Mouse (Mus musculus): Measurements from ENCODE around the gene Rnase11. TPM values are rescaled to one million over a fixed set of nuclear protein-coding genes. Genes with fewer than 3 reads are reported as not detected.

Rnase11 gene
- polyA plus RNA-seq (2012; ENCODE audit: low replicate concordance) = not detected in 2 replicates

DNA sequence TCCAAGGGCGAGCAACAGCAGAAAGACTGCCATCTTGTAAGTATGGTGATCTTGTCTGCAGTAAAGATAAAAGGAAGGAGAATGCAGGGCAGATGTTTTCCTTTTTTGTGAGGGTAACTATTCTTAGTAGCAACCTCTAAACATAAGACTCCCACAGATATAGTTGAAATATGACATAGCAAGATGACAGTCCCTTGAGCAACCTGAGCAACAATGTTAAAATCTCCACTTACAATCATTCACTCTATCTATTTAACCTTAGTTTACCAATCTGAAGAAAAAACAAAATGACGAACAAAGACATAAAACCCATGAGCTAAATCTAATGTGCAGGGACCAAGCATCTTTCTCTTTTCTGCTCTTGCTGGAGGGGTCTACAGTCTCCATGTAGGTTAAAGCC, at the start of gene Rnase11:
Rnase11 (minus strand) TSS at position 101 of the 400 bp plus-strand sequence.

DNA sequence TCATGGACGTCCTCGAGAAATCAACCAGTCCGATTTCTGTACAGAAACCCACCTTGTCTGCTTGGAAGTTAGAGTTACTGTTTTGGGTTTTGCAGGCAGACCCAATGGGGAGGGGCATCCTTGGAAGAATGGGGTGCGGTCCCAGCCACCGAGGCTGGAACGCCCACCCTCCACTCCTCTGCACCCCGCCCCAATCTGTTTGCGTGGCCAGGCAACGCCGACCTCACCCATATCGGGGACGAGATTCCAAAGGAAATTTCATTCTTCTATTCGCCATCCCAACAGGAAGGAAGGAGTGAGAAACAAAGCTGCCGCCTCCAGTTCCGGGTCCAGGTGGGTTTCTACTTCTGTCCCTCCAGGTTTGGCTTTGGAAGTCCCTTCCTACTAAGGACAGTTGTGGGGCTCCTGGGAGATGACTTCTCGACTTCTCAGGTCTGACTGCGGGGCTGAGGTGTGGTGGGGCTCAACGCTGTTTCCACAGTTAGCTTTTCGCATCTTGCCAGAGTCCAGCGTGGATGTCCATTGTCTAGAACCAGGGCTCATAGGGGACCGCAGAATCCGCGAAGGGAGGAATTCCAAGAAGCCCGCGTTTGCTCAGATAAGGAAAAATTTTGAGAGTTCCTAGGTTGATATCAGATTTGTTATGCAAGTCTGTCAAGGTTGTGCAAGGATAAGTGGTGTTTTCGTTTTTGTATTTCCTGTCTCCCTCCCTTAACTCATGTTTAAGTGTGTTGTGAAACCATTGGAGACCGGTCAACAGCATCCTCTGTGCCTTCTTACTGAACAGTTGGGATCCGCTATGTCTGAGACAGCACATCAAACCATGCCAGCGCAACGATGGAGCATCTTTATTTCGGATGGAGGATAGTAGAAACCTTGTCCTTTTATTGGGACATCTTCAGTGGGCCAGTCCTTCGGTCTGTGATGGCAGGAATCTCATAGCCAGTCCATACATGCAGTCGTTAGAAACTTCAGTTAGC, 41.2 kb upstream of the Rnase11 start, which contains the start of the genes Rnase4 and Ang:
Rnase4 (plus strand) TSS at position 157 of the 980 bp plus-strand sequence.
Ang (plus strand) TSS at position 230 of the 980 bp plus-strand sequence.

DNA sequence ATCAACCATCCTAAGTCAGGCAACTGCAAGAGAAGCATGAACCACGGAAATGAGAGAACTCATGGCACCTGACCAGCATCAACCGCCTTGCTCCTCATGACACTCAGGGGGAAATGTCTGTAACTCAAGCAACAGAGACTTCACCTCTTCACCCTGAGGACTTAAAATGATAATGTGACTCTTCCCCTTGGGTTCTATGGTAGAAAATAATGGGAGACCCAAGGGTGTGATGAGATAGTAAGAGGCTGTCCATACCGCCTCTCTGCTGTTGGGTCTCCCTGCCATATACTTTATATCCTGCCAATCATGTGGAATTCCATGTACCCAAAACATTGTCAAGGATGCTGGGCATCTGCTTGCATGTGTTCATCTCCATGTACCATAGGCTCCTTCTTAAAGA, 24.4 kb upstream of the Rnase11 start, which contains the start of gene Olfr750:
Olfr750 (minus strand) TSS at position 101 of the 400 bp plus-strand sequence.

DNA sequence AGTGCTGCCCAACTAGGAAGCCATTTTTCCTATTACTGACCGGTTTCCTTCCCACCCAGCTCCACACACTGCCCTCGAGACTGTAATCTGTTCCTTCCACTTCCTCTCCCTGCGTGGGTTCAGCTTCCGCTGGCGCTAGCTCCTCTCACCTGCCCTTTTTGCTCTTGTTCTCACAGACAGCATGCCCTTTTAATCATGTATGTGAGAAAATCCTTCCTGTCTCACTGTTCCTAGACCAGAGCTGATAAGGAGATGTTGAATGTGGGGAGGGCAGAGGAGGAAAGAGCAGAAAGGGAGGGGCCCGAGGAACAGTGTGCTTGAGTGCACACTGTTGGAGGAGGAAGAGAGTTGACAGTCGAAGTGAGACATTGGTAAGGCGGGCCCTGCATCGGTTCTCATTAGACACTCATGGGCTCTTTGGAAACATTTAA, 7.5 kb upstream of the Rnase11 start, which contains the start of gene Rnase12:
Rnase12 (minus strand) TSS at position 261 of the 431 bp plus-strand sequence.

DNA sequence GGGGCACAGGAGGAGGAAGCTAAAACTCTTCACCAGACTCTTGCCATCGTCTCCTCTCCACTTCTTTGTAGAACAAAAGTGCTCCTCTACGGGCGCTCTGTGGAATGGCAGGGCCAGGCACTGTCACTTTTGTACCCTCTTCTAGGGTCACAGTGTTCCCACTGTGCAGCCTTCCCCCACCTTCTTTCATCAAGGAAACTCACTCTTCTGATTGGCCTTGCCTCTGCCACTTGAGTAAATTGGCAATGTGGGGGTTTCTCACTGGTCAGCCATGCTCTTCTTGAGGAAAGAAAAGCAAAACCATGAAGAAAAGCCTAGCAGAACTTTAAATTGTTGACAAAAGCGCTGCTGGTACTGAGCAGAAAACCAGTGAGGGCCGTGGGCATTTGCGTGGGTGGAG, 8.2 kb downstream of the Rnase11 start, which contains the start of gene Rnase9:
Rnase9 (minus strand) TSS at position 101 of the 400 bp plus-strand sequence.

DNA sequence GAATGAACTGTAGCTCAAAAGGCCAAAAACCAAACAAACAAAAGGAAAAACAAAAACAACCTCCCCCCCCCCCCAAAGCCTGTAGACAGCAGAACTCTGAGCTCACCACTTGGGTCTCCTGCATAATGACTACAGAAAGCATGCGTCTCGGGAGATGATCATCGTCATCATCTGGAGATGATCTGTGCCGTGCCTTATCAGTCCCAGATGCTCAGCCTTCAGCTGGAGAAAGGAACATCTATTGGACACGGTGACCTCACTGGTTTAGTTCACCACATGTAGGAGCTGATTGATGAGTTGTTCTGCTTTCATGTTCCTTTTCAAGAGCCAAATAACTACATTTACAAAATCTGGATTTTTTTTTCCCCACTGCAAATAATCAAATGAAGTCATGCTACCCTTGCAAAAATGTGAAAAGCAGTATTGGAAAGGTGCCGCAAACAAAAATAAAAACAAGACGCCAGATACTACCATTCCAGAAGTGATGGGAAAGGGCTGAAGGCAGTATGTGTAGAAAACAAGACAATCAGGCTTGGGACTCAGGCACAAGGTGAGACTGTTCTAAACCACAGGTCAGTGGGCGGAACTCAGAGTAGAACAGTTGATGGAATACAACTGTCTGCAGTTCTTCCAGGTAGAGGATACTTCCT, 42.7 kb downstream of the Rnase11 start, which contains the start of gene Rnase10:
Rnase10 (plus strand) TSS at position 600 of the 650 bp plus-strand sequence.

Other genes starting within 250 kb of the Rnase11 start
- gene Ccnb1ip1, start 242.4 kb downstream of the Rnase11 start, polyA plus RNA-seq (2012; ENCODE audit: low replicate concordance) = 0.11 and 3.0 TPM in 2 replicates
- 2.0 and 4.7 TPM in 2 replicates for gene Parp2, start 242.3 kb downstream of the Rnase11 start, polyA plus RNA-seq (2012; ENCODE audit: low replicate concordance)
- gene Tep1, start 179.6 kb downstream of the Rnase11 start, polyA plus RNA-seq (2012; ENCODE audit: low replicate concordance) = 1.9 and 2.6 TPM in 2 replicates
- gene Klhl33, start 152.7 kb downstream of the Rnase11 start, polyA plus RNA-seq (2012; ENCODE audit: low replicate concordance) = not detected in 2 replicates
- gene Osgep, start 125.3 kb downstream of the Rnase11 start, polyA plus RNA-seq (2012; ENCODE audit: low replicate concordance) = 20.4 and 43.1 TPM in 2 replicates
- gene Apex1, start 125.2 kb downstream of the Rnase11 start, polyA plus RNA-seq (2012; ENCODE audit: low replicate concordance) = 33.0 and 38.4 TPM in 2 replicates
- gene Pip4p1, start 119.3 kb downstream of the Rnase11 start, polyA plus RNA-seq (2012; ENCODE audit: low replicate concordance) = 65.3 and 128 TPM in 2 replicates
- 1.7 and 2.1 TPM in 2 replicates for gene Pnp, start 119.1 kb downstream of the Rnase11 start, polyA plus RNA-seq (2012; ENCODE audit: low replicate concordance)
- 1.3 TPM in 1 of 2 replicates, not detected in the other for gene Gm49342, start 105.6 kb downstream of the Rnase11 start, polyA plus RNA-seq (2012; ENCODE audit: low replicate concordance)
- gene Pnp2, start 94.2 kb downstream of the Rnase11 start, polyA plus RNA-seq (2012; ENCODE audit: low replicate concordance) = not detected in 2 replicates
- not detected in 2 replicates for gene Rnase10, start 42.4 kb downstream of the Rnase11 start, polyA plus RNA-seq (2012; ENCODE audit: low replicate concordance)
- not detected in 2 replicates for gene Rnase9, start 8.3 kb downstream of the Rnase11 start, polyA plus RNA-seq (2012; ENCODE audit: low replicate concordance)
- not detected in 2 replicates for gene Rnase12, start 7.5 kb upstream of the Rnase11 start, polyA plus RNA-seq (2012; ENCODE audit: low replicate concordance)
- gene Olfr750, start 24.3 kb upstream of the Rnase11 start, polyA plus RNA-seq (2012; ENCODE audit: low replicate concordance) = not detected in 2 replicates
- 0.40 TPM in 1 of 2 replicates, not detected in the other for gene Rnase4, start 40.9 kb upstream of the Rnase11 start, polyA plus RNA-seq (2012; ENCODE audit: low replicate concordance)
- gene Ang, start 41.0 kb upstream of the Rnase11 start, polyA plus RNA-seq (2012; ENCODE audit: low replicate concordance) = not detected in 2 replicates
- not detected in 2 replicates for gene Eddm3b, start 64.3 kb upstream of the Rnase11 start, polyA plus RNA-seq (2012; ENCODE audit: low replicate concordance)
- 0.55 and 2.7 TPM in 2 replicates for gene Rnase6, start 73.7 kb upstream of the Rnase11 start, polyA plus RNA-seq (2012; ENCODE audit: low replicate concordance)
- gene Rnase1, start 96.6 kb upstream of the Rnase11 start, polyA plus RNA-seq (2012; ENCODE audit: low replicate concordance) = not detected in 2 replicates
- gene Rnase2b, start 112.1 kb upstream of the Rnase11 start, polyA plus RNA-seq (2012; ENCODE audit: low replicate concordance) = not detected in 2 replicates
- not detected in 2 replicates for gene Ang2, start 149.0 kb upstream of the Rnase11 start, polyA plus RNA-seq (2012; ENCODE audit: low replicate concordance)
- gene Ear14, start 153.2 kb upstream of the Rnase11 start, polyA plus RNA-seq (2012; ENCODE audit: low replicate concordance) = not detected in 2 replicates
- not detected in 2 replicates for gene Rnase2a, start 205.9 kb upstream of the Rnase11 start, polyA plus RNA-seq (2012; ENCODE audit: low replicate concordance)